Mouse (Mus musculus) kidney, embryonic 14.5 days (tissue): Measurements from ENCODE around the gene Spata5. TPM values are rescaled to one million over a fixed set of nuclear protein-coding genes. Genes with fewer than 3 reads are reported as not detected.

ENCODE experiments used
- ATAC-seq: fragments of 200-750 bp; cut with Nextera tagmentation; 2 replicates; pipeline ENCODE4 v1.8.0; 2017; ENCODE audit warnings: moderate number of reproducible peaks, mild to moderate bottlenecking, moderate TSS enrichment, moderate library complexity; ENCODE audit not compliant: low FRiP score, low TSS enrichment
- H3K27ac ChIP-seq: fragments of 300-500 bp; sonication (generic); 2 replicates; pipeline ENCODE4 v1.5.1; 2014; ENCODE audit warnings: low read depth, mild to moderate bottlenecking, low read length, moderate library complexity, mixed read lengths
- H3K27me3 ChIP-seq: fragments of 300-500 bp; sonication (generic); 2 replicates; pipeline ENCODE4 v1.6.1; 2014; ENCODE audit warnings: mild to moderate bottlenecking, low read length; ENCODE audit not compliant: control insufficient read depth, insufficient read depth
- H3K36me3 ChIP-seq: fragments of 300-500 bp; sonication (generic); 2 replicates; pipeline ENCODE4 v1.6.1; 2014; ENCODE audit warnings: low read length, mixed read lengths; ENCODE audit not compliant: control insufficient read depth, insufficient read depth
- H3K4me1 ChIP-seq: fragments of 300-500 bp; sonication (generic); 2 replicates; pipeline ENCODE4 v1.6.1; 2014; ENCODE audit warnings: low read length, mixed read lengths; ENCODE audit not compliant: control insufficient read depth, insufficient read depth
- H3K4me2 ChIP-seq: fragments of 300-500 bp; sonication (generic); replicated peaks from 2 replicates; pipeline ENCODE4 v1.6.1; 2014; ENCODE audit warnings: low read depth, mild to moderate bottlenecking, low read length
- H3K4me3 ChIP-seq: fragments of 300-500 bp; sonication (generic); 2 replicates; pipeline ENCODE4 v1.5.1; 2014; ENCODE audit warnings: mild to moderate bottlenecking, low read length
- H3K9ac ChIP-seq: fragments of 300-500 bp; sonication (generic); 2 replicates; pipeline ENCODE4 v1.6.1; 2014; ENCODE audit warnings: low read depth, mild to moderate bottlenecking, low read length, moderate library complexity
- H3K9me3 ChIP-seq: fragments of 300-500 bp; sonication (generic); 2 replicates; pipeline ENCODE4 v1.6.1; 2016; ENCODE audit warnings: low read length; ENCODE audit not compliant: control insufficient read depth
- WGBS: fragments of 180-500 bp; shearing (Covaris S2); extraction: QIAGEN DNeasy Blood & Tissue Kit; methylation state at CpG from one replicate; pipeline ENCODE4 v1.1.7; 2014; 5-methylcytosine and 5-hydroxymethylcytosine counted together
- polyA plus RNA-seq: library from polyadenylated mRNA; unstranded; fragments of >200 nt; fragmentation: Nextera tagmentation; extraction: Ambion mirVana; gene quantifications from 2 replicates; pipeline ENCODE4 v1.2.1, GENCODE M21; 2014

Spata5 gene
- polyA plus RNA-seq, 1 experiment from 2014 or later: 45.3 TPM

GRCm38 (mm10) chr3:37443409-37443808 lies 23.7 kb downstream of the Spata5 start:
- H3K9ac ChIP-seq: no peak overlapping the region
- no peaks in the 10 kb centered on the region for H3K9me3 ChIP-seq
- H3K27me3 ChIP-seq: no peaks in the 10 kb centered on the region
- 80% methylated on average over 2 of the region's 2 CpGs for WGBS
- no peak overlapping the region for H3K4me2 ChIP-seq
- H3K4me1 ChIP-seq: no peaks in the 10 kb centered on the region
- no peak overlapping the region for H3K27ac ChIP-seq
- no peak for ATAC-seq
- H3K4me3 ChIP-seq: no peak overlapping the region
- peaks cover 25% of the 10 kb centered on the region; the same call in 1 of the 2 replicates for H3K36me3 ChIP-seq

- no peak overlapping the region for H3K27ac ChIP-seq
- no peak overlapping the region for H3K4me2 ChIP-seq
- no peak overlapping the region for H3K4me3 ChIP-seq
- H3K9me3 ChIP-seq: no peaks in the 10 kb centered on the region
- no peak for ATAC-seq
- H3K4me1 ChIP-seq: no peaks in the 10 kb centered on the region
- no peak overlapping the region for H3K9ac ChIP-seq
- H3K36me3 ChIP-seq: peaks cover 9% of the 10 kb centered on the region; the same call in 1 of the 2 replicates
- WGBS: 85% methylated on average over 1 of the region's 1 CpGs
- no peaks in the 10 kb centered on the region for H3K27me3 ChIP-seq
Observed at GRCm38 (mm10) chr3:37455992-37456391, 36.3 kb downstream of the Spata5 start.

GRCm38 (mm10) chr3:37468170-37468569 lies 48.5 kb downstream of the Spata5 start:
- WGBS: 90% methylated on average over 2 of the region's 2 CpGs
- H3K4me3 ChIP-seq: no peak overlapping the region
- no peaks in the 10 kb centered on the region for H3K9me3 ChIP-seq
- H3K27me3 ChIP-seq: no peaks in the 10 kb centered on the region
- H3K36me3 ChIP-seq: peaks cover 5% of the 10 kb centered on the region; the same call in 1 of the 2 replicates
- no peak overlapping the region for H3K9ac ChIP-seq
- H3K4me2 ChIP-seq: no peak overlapping the region
- no peaks in the 10 kb centered on the region for H3K4me1 ChIP-seq
- no peak overlapping the region for H3K27ac ChIP-seq
- ATAC-seq: no peak

GRCm38 (mm10) chr3:37469353-37469752 lies 49.7 kb downstream of the Spata5 start:
- Histone ChIP-seq H3K4me1 (no peaks in the 10 kb centered on the region), H3K4me2 (no peak overlapping the region), H3K27me3 (no peaks in the 10 kb centered on the region), H3K36me3 (peaks cover 5% of the 10 kb centered on the region; the same call in 1 of the 2 replicates), H3K9ac (no peak overlapping the region), H3K9me3 (no peaks in the 10 kb centered on the region), H3K27ac (no peak overlapping the region), H3K4me3 (no peak overlapping the region)
- WGBS: 83% methylated on average over 4 of the region's 4 CpGs
- no peak for ATAC-seq

GRCm38 (mm10) chr3:37470867-37471266 lies 51.2 kb downstream of the Spata5 start:
- H3K4me3 ChIP-seq: no peak overlapping the region
- no peak for ATAC-seq
- no peaks in the 10 kb centered on the region for H3K9me3 ChIP-seq
- WGBS: 71% methylated on average over 2 of the region's 2 CpGs
- no peaks in the 10 kb centered on the region for H3K27me3 ChIP-seq
- no peak overlapping the region for H3K9ac ChIP-seq
- no peak overlapping the region for H3K27ac ChIP-seq
- no peak overlapping the region for H3K4me2 ChIP-seq
- no peaks in the 10 kb centered on the region for H3K4me1 ChIP-seq
- no peaks in the 10 kb centered on the region for H3K36me3 ChIP-seq

- H3K36me3 ChIP-seq: no peaks in the 10 kb centered on the region
- H3K4me3 ChIP-seq: no peak overlapping the region
Observed at GRCm38 (mm10) chr3:37472461-37472860, 52.8 kb downstream of the Spata5 start.

GRCm38 (mm10) chr3:37476485-37476884 lies 56.8 kb downstream of the Spata5 start:
- no peak for ATAC-seq
- H3K9ac ChIP-seq: no peak overlapping the region
- no peak overlapping the region for H3K4me3 ChIP-seq
- no peaks in the 10 kb centered on the region for H3K27me3 ChIP-seq
- H3K27ac ChIP-seq: no peak overlapping the region
- H3K4me2 ChIP-seq: no peak overlapping the region
- H3K36me3 ChIP-seq: peaks cover 4% of the 10 kb centered on the region
- H3K4me1 ChIP-seq: no peaks in the 10 kb centered on the region
- WGBS: 36% methylated on average over 1 of the region's 1 CpGs
- H3K9me3 ChIP-seq: no peaks in the 10 kb centered on the region

More at GRCm38 (mm10) chr3:37472461-37472860, 52.8 kb downstream of the Spata5 start:
- H3K9ac ChIP-seq: no peak overlapping the region
- ATAC-seq: no peak
- no peak overlapping the region for H3K27ac ChIP-seq
- no peak overlapping the region for H3K4me2 ChIP-seq
- H3K4me1 ChIP-seq: no peaks in the 10 kb centered on the region
- no peaks in the 10 kb centered on the region for H3K9me3 ChIP-seq
- H3K27me3 ChIP-seq: no peaks in the 10 kb centered on the region

GRCm38 (mm10) chr3:37477438-37478188 lies 57.9 kb downstream of the Spata5 start:
- peaks cover 4% of the 10 kb centered on the region for H3K36me3 ChIP-seq
- no peaks in the 10 kb centered on the region for H3K27me3 ChIP-seq
- H3K27ac ChIP-seq: no peak overlapping the region
- ATAC-seq: no peak
- H3K4me1 ChIP-seq: no peaks in the 10 kb centered on the region
- H3K4me2 ChIP-seq: no peak overlapping the region
- WGBS: 86% methylated on average over 7 of the region's 7 CpGs
- no peaks in the 10 kb centered on the region for H3K9me3 ChIP-seq
- H3K4me3 ChIP-seq: no peak overlapping the region
- no peak overlapping the region for H3K9ac ChIP-seq

- Histone ChIP-seq H3K27ac (no peak overlapping the region), H3K9me3 (no peaks in the 10 kb centered on the region), H3K4me2 (no peak overlapping the region), H3K9ac (no peak overlapping the region), H3K36me3 (peaks cover 4% of the 10 kb centered on the region), H3K4me1 (no peaks in the 10 kb centered on the region), H3K27me3 (no peaks in the 10 kb centered on the region), H3K4me3 (no peak overlapping the region)
- ATAC-seq: no peak
- 60% methylated on average over 1 of the region's 1 CpGs for WGBS
Observed at GRCm38 (mm10) chr3:37479771-37480170, 60.1 kb downstream of the Spata5 start.
